Mouse (Mus musculus) T-cell, adult 2 months (primary cell): ENCODE data around the gene Tfap2e.
A peak's percentile ranks its signal among the peaks of the same experiment; 100 is the strongest.

Experiments used
- DNase-seq: peaks from one replicate; pipeline ENCODE4 v3.0.0; 2022; ENCODE audit warnings: low spot score

Gene Tfap2e

DNA sequence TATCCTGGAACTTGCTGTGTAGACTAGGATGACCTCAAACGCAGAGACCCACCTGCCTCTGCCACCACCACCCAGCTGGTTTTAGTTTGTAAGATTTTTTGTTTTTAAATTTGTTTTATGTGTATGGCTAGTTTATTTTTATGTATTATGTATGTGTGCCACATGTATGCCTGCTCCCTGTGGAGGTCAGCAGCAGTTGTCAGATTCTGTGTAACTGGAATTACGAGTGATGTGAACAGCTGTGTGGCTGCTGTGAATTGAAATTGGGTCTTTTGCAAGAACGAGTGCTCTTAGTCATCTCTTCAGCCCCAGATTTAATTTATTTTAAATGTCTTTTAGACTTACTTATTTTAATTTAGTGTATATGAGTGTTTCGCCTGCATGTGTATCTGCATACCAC lies 39.1 kb downstream of the Tfap2e start:
- DNase-seq: no peak

DNA sequence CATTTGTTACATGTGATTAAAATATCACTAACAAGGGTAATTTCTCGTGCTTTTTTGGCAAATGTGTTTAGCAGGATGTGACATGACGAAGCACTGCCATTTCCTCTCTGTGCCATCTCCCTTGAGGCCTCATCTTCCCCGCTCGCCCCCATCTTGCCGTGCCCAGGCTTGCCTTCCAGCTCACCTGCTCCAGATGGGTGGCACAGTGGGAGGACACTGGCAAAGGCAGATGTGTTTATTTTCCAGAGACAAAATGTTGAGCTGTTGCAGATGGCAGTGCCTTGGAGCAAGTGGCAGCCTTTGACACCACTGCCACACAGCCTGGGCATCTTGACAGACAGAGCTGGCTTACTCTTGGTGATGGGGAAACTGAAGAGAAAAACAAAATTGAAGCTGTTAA lies 43.0 kb downstream of the Tfap2e start:
- DNase-seq: no peak

DNA sequence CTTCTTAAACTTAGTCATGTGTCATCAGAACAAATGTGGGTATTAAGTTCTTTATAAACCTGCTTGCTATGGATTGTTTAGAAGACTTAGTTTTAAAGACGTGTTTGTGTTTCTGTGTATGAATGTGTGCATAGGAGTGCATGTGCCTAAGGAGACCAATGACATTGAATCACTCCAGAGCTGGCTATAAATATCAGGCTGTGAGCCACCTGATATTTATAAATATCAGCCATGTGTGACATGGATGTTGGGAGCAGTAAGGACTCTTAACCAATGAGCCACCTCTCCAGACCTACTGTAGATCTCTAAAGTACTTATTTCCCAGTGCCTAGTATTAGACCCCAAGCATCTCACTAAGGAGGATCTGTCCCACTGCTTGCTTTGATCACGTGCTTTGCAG lies 46.6 kb downstream of the Tfap2e start:
- no peak for DNase-seq

DNA sequence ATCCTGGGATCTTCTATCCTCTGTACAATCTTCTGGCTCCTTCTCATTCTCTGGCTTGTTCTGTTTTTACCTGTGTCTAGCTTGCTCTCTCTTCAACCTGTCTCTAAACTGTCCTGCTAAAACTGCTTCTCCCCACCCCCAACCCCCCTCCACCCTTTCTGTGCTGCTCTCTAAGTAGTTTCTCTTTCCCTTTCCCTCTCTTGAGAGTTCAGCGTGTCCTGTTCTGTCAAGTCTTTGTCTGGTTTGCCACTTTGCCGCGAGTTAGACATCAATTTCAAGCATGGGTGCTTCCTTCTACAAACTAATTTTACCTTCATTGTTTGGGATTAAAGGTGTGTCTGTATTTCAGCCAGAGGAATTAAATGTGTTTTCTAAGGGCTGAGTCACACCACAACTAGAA lies 53.0 kb downstream of the Tfap2e start:
- DNase-seq: no peak

DNA sequence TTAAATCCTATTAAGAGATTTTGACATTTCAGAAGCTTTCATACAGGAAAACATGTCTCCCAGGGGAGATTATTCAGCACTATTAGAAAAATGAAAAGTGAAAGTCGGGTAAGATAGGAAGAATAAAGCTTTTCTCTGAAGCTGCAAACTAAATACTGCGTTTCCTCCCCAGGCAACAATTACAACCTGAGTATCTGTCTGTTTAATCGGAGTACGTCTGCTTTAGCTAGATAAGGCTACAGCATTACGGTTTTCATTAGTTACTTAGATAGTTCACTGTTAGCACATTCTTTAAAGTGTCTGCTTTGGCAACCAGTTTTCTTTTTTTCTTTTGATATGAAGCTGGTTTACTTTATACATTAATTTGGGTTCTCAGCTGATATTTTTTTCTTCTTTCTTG lies 53.7 kb downstream of the Tfap2e start:
- DNase-seq: no peak

DNA sequence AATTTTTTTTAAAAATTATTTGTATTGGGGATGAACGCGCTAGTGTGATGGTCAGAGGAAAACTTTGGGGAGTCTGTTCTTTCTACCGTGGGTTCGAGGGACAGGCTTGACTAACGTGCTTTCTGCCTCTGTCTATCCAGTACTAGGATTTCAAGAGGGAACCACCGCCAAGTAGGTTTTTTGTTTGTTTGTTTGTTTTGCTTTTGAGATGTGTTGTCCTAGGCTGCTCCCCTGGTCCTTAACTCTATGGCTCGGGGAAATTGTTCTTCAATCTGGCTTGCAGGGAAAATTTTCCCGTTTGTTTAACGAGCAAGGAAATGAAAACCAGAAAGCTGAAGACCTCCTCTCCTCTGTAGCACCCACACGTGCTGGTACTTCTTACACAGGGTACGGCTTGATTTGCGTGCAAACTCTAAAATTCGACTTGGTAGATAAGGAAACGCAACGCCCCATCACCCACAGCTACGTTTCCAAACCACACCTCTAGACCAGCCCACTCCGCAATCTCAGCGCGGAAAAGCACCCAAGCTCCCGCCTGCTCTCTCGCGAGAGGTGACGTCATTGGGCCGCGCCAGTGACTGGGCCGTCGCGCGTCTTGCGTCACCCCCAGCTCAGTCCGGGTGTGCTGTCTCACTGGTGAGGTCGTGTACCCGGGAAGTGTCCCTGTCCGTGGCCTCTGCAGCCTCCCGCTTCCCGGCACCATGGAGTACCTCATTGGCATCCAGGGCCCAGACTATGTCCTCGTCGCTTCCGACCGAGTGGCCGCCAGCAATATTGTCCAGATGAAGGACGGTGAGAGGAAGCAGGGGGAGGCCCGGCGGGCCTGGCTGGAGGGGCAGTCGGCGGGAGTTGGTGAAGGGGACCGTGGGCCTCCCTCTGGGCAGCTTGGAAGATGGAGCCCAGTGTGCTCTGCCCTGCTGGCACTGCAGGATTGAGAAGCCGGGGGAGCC lies 58.7 kb downstream of the Tfap2e start, which contains the start of gene Psmb2:
Psmb2 (plus strand) TSS at position 577 of the 950 bp plus-strand sequence.
- peak; percentile 98 for DNase-seq

DNA sequence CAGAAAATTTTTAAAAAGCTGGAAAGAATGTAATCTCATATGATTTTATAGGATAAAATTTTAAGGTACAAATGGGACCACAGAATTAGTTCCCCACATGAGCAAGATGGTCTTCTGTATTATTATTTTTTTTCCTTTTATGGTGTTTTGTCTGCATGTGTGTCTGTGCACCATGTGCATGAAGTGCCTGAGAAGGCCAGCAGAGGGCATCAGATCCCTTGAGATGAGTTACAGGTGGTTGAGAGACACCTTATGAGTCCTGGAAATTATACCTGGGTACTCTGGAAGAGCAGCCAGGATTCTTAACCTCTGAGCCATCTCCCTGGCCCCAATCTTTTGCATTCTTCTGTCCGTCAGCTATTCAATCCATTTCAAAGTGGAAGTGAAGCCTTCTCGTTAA lies 69.0 kb downstream of the Tfap2e start:
- no peak for DNase-seq
